Mouse (Mus musculus): ENCODE results near the gene Gsdma2.

- TF ChIP-seq CTCF (IDR thresholded peaks at IDR 0.05; ENCODE audit: insufficient read depth, low read length) (no peak), POLR2A (IDR thresholded peaks at IDR 0.05; ENCODE audit: borderline replicate concordance, extremely low read depth, low read depth, low read length) (no peak)
Measured at GRCm38 (mm10) chr11:98599291-98599690, 47.3 kb upstream of the Gsdma2 start.
